Mouse (Mus musculus) lung, adult 2 months (tissue): ENCODE data around the gene Rasl10b.

ENCODE experiments used
- CTCF ChIP-seq: fragments of 200-500 bp; IDR thresholded peaks from 2 replicates; pipeline ENCODE4 v1.5.1; 2011; ENCODE audit warnings: mild to moderate bottlenecking, low read length, control low read depth; ENCODE audit not compliant: insufficient read depth
- POLR2A ChIP-seq: fragments of 200-500 bp; IDR thresholded peaks from 2 replicates; pipeline ENCODE4 v1.6.1; 2011; ENCODE audit warnings: low read depth, mild to moderate bottlenecking, control low read depth, low read length, borderline replicate concordance; ENCODE audit errors: extremely low read depth

DNA sequence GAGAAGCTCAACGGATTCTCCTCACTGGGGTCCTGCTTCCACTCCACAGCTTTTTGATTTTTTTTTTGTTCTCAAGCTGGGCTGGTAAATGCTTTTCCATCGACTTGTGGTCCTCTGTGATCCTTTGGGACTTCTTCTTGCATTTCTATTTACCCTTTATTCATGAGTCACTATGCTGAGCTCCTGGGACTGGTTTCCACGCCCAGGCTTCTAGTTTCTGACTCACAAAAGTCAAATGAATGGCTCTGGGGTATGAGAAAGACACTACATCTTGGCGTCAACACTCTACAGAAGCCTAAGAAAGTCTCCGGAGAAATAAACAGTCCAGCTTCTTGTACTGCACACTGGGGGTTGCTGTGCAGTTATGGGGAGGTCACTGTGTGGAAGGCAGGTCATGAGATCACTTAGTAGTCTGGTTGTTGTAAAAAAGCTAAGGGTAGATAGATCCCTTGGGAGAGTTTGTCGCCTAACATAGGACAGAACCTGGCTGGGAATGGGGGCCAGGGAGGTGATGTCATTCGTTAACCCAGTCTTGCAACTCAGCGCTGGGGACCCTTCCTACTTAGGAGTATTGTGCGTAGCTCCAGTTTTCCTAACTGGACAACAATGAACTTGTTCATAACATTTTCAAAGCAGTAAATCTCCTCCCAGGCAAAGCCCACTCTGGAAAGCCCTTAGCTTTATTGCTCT lies 49.1 kb downstream of the Rasl10b start:
- TF ChIP-seq POLR2A (no peak), CTCF (no peak)
